Mouse (Mus musculus): Measurements from ENCODE around the gene Srrt. TPM values are rescaled to one million over a fixed set of nuclear protein-coding genes. Genes with fewer than 3 reads are reported as not detected.

Srrt gene
- 73.3 and 89.6 TPM in 2 replicates for polyA plus RNA-seq (2012)

- no peaks in the 10 kb centered on the region for H3K27me3 ChIP-seq (ENCODE audit: control insufficient read depth)
- no peak for TF ChIP-seq GATA1 (IDR thresholded peaks at IDR 0.05; ENCODE audit: low read length)
- TF ChIP-seq TAL1 (IDR thresholded peaks at IDR 0.05; ENCODE audit: low read length), result no peak
- H3K36me3 ChIP-seq (ENCODE audit: control insufficient read depth), result peaks cover 68% of the 10 kb centered on the region
- peaks cover 5% of the 10 kb centered on the region for H3K9me3 ChIP-seq (ENCODE audit: control insufficient read depth, low read length)
- peaks cover 64% of the 10 kb centered on the region for H3K4me1 ChIP-seq (ENCODE audit: control insufficient read depth)
- H3K4me3 ChIP-seq (replicated peaks), result peak within 1 kb of the TSS; percentile 94
These were observed at the start of gene Srrt for GRCm38 (mm10) chr5:137307071-137307912. Gene Srrt (minus strand): TSS chr5:137307674.

- no peaks in the 10 kb centered on the region for H3K9me3 ChIP-seq (ENCODE audit: control insufficient read depth, low read length)
- peaks cover 8% of the 10 kb centered on the region; the same call in 1 of the 2 replicates for H3K36me3 ChIP-seq (ENCODE audit: control insufficient read depth)
- H3K4me3 ChIP-seq (replicated peaks), result no peak overlapping the region
- peaks cover 40% of the 10 kb centered on the region for H3K27me3 ChIP-seq (ENCODE audit: control insufficient read depth)
- H3K4me1 ChIP-seq (ENCODE audit: control insufficient read depth), result no peaks in the 10 kb centered on the region
- TF ChIP-seq TAL1 (IDR thresholded peaks at IDR 0.05; ENCODE audit: low read length) (no peak), GATA1 (IDR thresholded peaks at IDR 0.05; ENCODE audit: low read length) (no peak)
These were observed 46.6 kb upstream of the Srrt start for GRCm38 (mm10) chr5:137354091-137354490.

- no peaks in the 10 kb centered on the region for H3K4me1 ChIP-seq (ENCODE audit: control insufficient read depth)
- peaks cover 5% of the 10 kb centered on the region; the same call in 1 of the 2 replicates for H3K36me3 ChIP-seq (ENCODE audit: control insufficient read depth)
- TF ChIP-seq TAL1 (IDR thresholded peaks at IDR 0.05; ENCODE audit: low read length) (no peak), GATA1 (IDR thresholded peaks at IDR 0.05; ENCODE audit: low read length) (no peak)
- peaks cover 57% of the 10 kb centered on the region for H3K27me3 ChIP-seq (ENCODE audit: control insufficient read depth)
- no peaks in the 10 kb centered on the region for H3K9me3 ChIP-seq (ENCODE audit: control insufficient read depth, low read length)
- peak overlapping the region; percentile 0 for H3K4me3 ChIP-seq (replicated peaks)
These were observed 44.8 kb upstream of the Srrt start for GRCm38 (mm10) chr5:137352011-137352975.

GRCm38 (mm10) chr5:137351394-137351793, 43.9 kb upstream of the Srrt start:
- Histone ChIP-seq H3K4me3 (replicated peaks) (peak overlapping the region; percentile 56), H3K36me3 (ENCODE audit: control insufficient read depth) (peaks cover 5% of the 10 kb centered on the region; the same call in 1 of the 2 replicates), H3K4me1 (ENCODE audit: control insufficient read depth) (no peaks in the 10 kb centered on the region), H3K9me3 (ENCODE audit: control insufficient read depth, low read length) (no peaks in the 10 kb centered on the region), H3K27me3 (ENCODE audit: control insufficient read depth) (peaks cover 59% of the 10 kb centered on the region)
- TF ChIP-seq GATA1 (IDR thresholded peaks at IDR 0.05; ENCODE audit: low read length) (no peak), TAL1 (IDR thresholded peaks at IDR 0.05; ENCODE audit: low read length) (no peak)

GRCm38 (mm10) chr5:137351058-137351380, 43.5 kb upstream of the Srrt start:
- Histone ChIP-seq H3K9me3 (ENCODE audit: control insufficient read depth, low read length) (no peaks in the 10 kb centered on the region), H3K4me1 (ENCODE audit: control insufficient read depth) (no peaks in the 10 kb centered on the region), H3K4me3 (replicated peaks) (peak overlapping the region; percentile 56), H3K36me3 (ENCODE audit: control insufficient read depth) (peaks cover 5% of the 10 kb centered on the region; the same call in 1 of the 2 replicates), H3K27me3 (ENCODE audit: control insufficient read depth) (peaks cover 61% of the 10 kb centered on the region)
- TF ChIP-seq TAL1 (IDR thresholded peaks at IDR 0.05; ENCODE audit: low read length) (no peak), GATA1 (IDR thresholded peaks at IDR 0.05; ENCODE audit: low read length) (no peak)

GRCm38 (mm10) chr5:137350205-137351057, 43.0 kb upstream of the Srrt start:
- Histone ChIP-seq H3K9me3 (ENCODE audit: control insufficient read depth, low read length) (no peaks in the 10 kb centered on the region), H3K27me3 (ENCODE audit: control insufficient read depth) (peaks cover 61% of the 10 kb centered on the region), H3K4me3 (replicated peaks) (peak overlapping the region; percentile 56), H3K4me1 (ENCODE audit: control insufficient read depth) (no peaks in the 10 kb centered on the region), H3K36me3 (ENCODE audit: control insufficient read depth) (peaks cover 5% of the 10 kb centered on the region; the same call in 1 of the 2 replicates)
- TF ChIP-seq TAL1 (IDR thresholded peaks at IDR 0.05; ENCODE audit: low read length) (no peak), GATA1 (IDR thresholded peaks at IDR 0.05; ENCODE audit: low read length) (no peak)

- Histone ChIP-seq H3K36me3 (ENCODE audit: control insufficient read depth) (peaks cover 5% of the 10 kb centered on the region; the same call in 1 of the 2 replicates), H3K4me1 (ENCODE audit: control insufficient read depth) (no peaks in the 10 kb centered on the region), H3K9me3 (ENCODE audit: control insufficient read depth, low read length) (no peaks in the 10 kb centered on the region), H3K27me3 (ENCODE audit: control insufficient read depth) (peaks cover 61% of the 10 kb centered on the region), H3K4me3 (replicated peaks) (peak within 1 kb of the TSS; percentile 56)
- no peak for TF ChIP-seq GATA1 (IDR thresholded peaks at IDR 0.05; ENCODE audit: low read length)
- no peak for TF ChIP-seq TAL1 (IDR thresholded peaks at IDR 0.05; ENCODE audit: low read length)
These were observed 42.1 kb upstream of the Srrt start, which contains the start of gene Ephb4 for GRCm38 (mm10) chr5:137349384-137350204. Gene Ephb4 (plus strand): TSS chr5:137350109.

All from erythroblast, embryonic 14.5 days (primary cell).